Mouse (Mus musculus): ENCODE results near the gene Xpr1.

The Xpr1 gene

GRCm38 (mm10) chr1:155400056-155400455, 17.2 kb downstream of the Xpr1 start:
- DNase-seq: no peak

GRCm38 (mm10) chr1:155394829-155395228, 22.4 kb downstream of the Xpr1 start:
- no peak for DNase-seq

- no peak for DNase-seq
Measured at GRCm38 (mm10) chr1:155394021-155394420, 23.2 kb downstream of the Xpr1 start.

GRCm38 (mm10) chr1:155392825-155393224, 24.4 kb downstream of the Xpr1 start:
- no peak for DNase-seq

- no peak for DNase-seq
Measured at GRCm38 (mm10) chr1:155391537-155391936, 25.7 kb downstream of the Xpr1 start.

GRCm38 (mm10) chr1:155388418-155388817, 28.8 kb downstream of the Xpr1 start:
- no peak for DNase-seq

GRCm38 (mm10) chr1:155386551-155386950, 30.7 kb downstream of the Xpr1 start:
- DNase-seq: no peak

- DNase-seq: no peak
Measured at GRCm38 (mm10) chr1:155383319-155384302, 33.6 kb downstream of the Xpr1 start.

GRCm38 (mm10) chr1:155381931-155382330, 35.3 kb downstream of the Xpr1 start:
- no peak for DNase-seq

- DNase-seq: no peak
Measured at GRCm38 (mm10) chr1:155379289-155379688, 37.9 kb downstream of the Xpr1 start.

GRCm38 (mm10) chr1:155372821-155373220, 44.4 kb downstream of the Xpr1 start:
- DNase-seq: no peak

GRCm38 (mm10) chr1:155370075-155370658, 47.0 kb downstream of the Xpr1 start:
- DNase-seq: no peak

- no peak for DNase-seq
Measured at GRCm38 (mm10) chr1:155366366-155366765, 50.8 kb downstream of the Xpr1 start.

GRCm38 (mm10) chr1:155361502-155362126, 55.6 kb downstream of the Xpr1 start:
- DNase-seq: no peak

- no peak for DNase-seq
Measured at GRCm38 (mm10) chr1:155353096-155353495, 64.1 kb downstream of the Xpr1 start.

- no peak for DNase-seq
Measured at GRCm38 (mm10) chr1:155351527-155351926, 65.7 kb downstream of the Xpr1 start.

- DNase-seq: no peak
Measured at GRCm38 (mm10) chr1:155348491-155348890, 68.7 kb downstream of the Xpr1 start.

GRCm38 (mm10) chr1:155347339-155347738, 69.9 kb downstream of the Xpr1 start:
- no peak for DNase-seq

GRCm38 (mm10) chr1:155344019-155344418, 73.2 kb downstream of the Xpr1 start:
- no peak for DNase-seq

GRCm38 (mm10) chr1:155339622-155340021, 77.6 kb downstream of the Xpr1 start:
- no peak for DNase-seq

- DNase-seq: no peak
Measured at GRCm38 (mm10) chr1:155337315-155337714, 79.9 kb downstream of the Xpr1 start.

- no peak for DNase-seq
Measured at GRCm38 (mm10) chr1:155335963-155336362, 81.3 kb downstream of the Xpr1 start.

- no peak for DNase-seq
Measured at GRCm38 (mm10) chr1:155322183-155322582, 95.0 kb downstream of the Xpr1 start.
